Mouse (Mus musculus) limb, embryonic 14.5 days (tissue): ENCODE data around the gene Mrpl23. TPM values are rescaled to one million over a fixed set of nuclear protein-coding genes. Genes with fewer than 3 reads are reported as not detected.
A peak's percentile ranks its signal among the peaks of the same experiment; 100 is the strongest.

Experiments used
- ATAC-seq: fragments of 200-750 bp; cut with Nextera tagmentation; 2 replicates; pipeline ENCODE4 v1.8.0; 2017; ENCODE audit warnings: low read depth, moderate number of reproducible peaks, moderate TSS enrichment; ENCODE audit not compliant: low FRiP score
- DNase-seq: peaks from one replicate; pipeline ENCODE4 v3.0.0-alpha.2; 2015; ENCODE audit warnings: low spot score
- H3K27ac ChIP-seq: fragments of 300-500 bp; sonication (generic); replicated peaks from 2 replicates; pipeline ENCODE4 v1.5.1; 2014; ENCODE audit warnings: low read depth, mild to moderate bottlenecking, low read length, moderate library complexity, mixed read lengths
- H3K27me3 ChIP-seq: fragments of 300-500 bp; sonication (generic); 2 replicates; pipeline ENCODE4 v1.6.1; 2014; ENCODE audit warnings: low read length, mixed read lengths; ENCODE audit not compliant: control insufficient read depth, insufficient read depth
- H3K36me3 ChIP-seq: fragments of 300-500 bp; sonication (generic); 2 replicates; pipeline ENCODE4 v1.6.1; 2014; ENCODE audit warnings: mild to moderate bottlenecking, low read length, moderate library complexity, mixed read lengths; ENCODE audit not compliant: control insufficient read depth, insufficient read depth
- H3K4me1 ChIP-seq: fragments of 300-500 bp; sonication (generic); 2 replicates; pipeline ENCODE4 v1.6.1; 2014; ENCODE audit warnings: antibody characterized with exemption, low read length, mixed read lengths; ENCODE audit not compliant: control insufficient read depth, insufficient read depth
- H3K4me2 ChIP-seq: fragments of 300-500 bp; sonication (generic); replicated peaks from 2 replicates; pipeline ENCODE4 v1.6.1; 2014; ENCODE audit warnings: low read depth, mild to moderate bottlenecking, low read length, moderate library complexity; ENCODE audit not compliant: severe bottlenecking
- H3K4me3 ChIP-seq: fragments of 300-500 bp; sonication (generic); replicated peaks from 2 replicates; pipeline ENCODE4 v1.5.1; 2014; ENCODE audit warnings: low read length
- H3K9ac ChIP-seq: fragments of 300-500 bp; sonication (generic); 2 replicates; pipeline ENCODE4 v1.6.1; 2014; ENCODE audit warnings: mild to moderate bottlenecking, low read depth, low read length, moderate library complexity; ENCODE audit not compliant: severe bottlenecking
- H3K9me3 ChIP-seq: fragments of 300-500 bp; sonication (generic); 2 replicates; pipeline ENCODE4 v1.6.1; 2016; ENCODE audit warnings: low read length; ENCODE audit not compliant: control insufficient read depth
- POLR2A ChIP-seq: fragments of 200-500 bp; IDR thresholded peaks from 2 replicates; pipeline ENCODE4 v1.8.0; 2012; ENCODE audit warnings: inconsistent platforms, mild to moderate bottlenecking, moderate library complexity, borderline replicate concordance; ENCODE audit not compliant: insufficient read depth, insufficient read length; ENCODE audit errors: extremely low read depth
- WGBS: fragments of 180-500 bp; shearing (Covaris S2); extraction: QIAGEN DNeasy Blood & Tissue Kit; methylation state at CpG from one replicate; pipeline ENCODE4 v1.1.7; 2014; 5-methylcytosine and 5-hydroxymethylcytosine counted together
- polyA plus RNA-seq, 2 experiments: library from polyadenylated mRNA; depleted of rRNA in 1 of 2; stranded (reverse) in 1 of 2; unstranded in 1 of 2; fragments of >200 nt; fragmentation: Nextera tagmentation in 1 of 2; extraction: Ambion mirVana in 1 of 2; gene quantifications; 2 replicates each; pipeline versions ENCODE4 v1.2.1 to v1.2.3; 2012 to 2014

The Mrpl23 gene
- polyA plus RNA-seq, 2 experiments, result 30.0 to 94.6 TPM

DNA sequence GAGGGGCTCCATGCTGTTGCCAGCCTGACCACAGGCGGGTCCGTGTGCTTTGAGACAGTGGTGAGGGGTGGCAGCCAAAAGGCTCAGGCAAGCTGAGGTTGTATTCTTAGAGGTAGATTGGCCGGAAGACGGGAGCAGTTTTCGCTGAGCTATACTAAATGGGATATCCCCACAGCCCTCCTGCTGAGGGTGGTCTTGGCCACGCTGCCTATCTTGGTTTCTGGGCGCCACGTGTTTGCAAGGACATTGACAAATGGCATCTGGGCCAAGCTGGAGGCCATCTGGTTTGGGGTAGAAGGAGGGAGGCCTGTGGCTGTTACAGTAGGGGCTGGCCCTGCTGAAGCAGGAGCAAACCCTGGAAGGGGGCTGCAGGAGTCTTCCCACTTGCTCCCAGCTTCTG, 39.0 kb upstream of the Mrpl23 start:
- 0 out of 2 replicates have a peak, but pooled peaks have one; percentile 14 for ATAC-seq
- DNase-seq, result no peak
- Histone ChIP-seq H3K27me3 (no peaks in the 10 kb centered on the region), H3K36me3 (peaks cover 40% of the 10 kb centered on the region), H3K4me3 (no peak overlapping the region), H3K9me3 (no peaks in the 10 kb centered on the region), H3K4me2 (no peak overlapping the region), H3K9ac (no peak overlapping the region), H3K4me1 (peaks cover 3% of the 10 kb centered on the region; the same call in 1 of the 2 replicates), H3K27ac (peak overlapping the region; percentile 38; the same call in 1 of the 2 replicates)
- 45% methylated on average over 8 of the region's 8 CpGs for WGBS
- TF ChIP-seq POLR2A, result no peak

DNA sequence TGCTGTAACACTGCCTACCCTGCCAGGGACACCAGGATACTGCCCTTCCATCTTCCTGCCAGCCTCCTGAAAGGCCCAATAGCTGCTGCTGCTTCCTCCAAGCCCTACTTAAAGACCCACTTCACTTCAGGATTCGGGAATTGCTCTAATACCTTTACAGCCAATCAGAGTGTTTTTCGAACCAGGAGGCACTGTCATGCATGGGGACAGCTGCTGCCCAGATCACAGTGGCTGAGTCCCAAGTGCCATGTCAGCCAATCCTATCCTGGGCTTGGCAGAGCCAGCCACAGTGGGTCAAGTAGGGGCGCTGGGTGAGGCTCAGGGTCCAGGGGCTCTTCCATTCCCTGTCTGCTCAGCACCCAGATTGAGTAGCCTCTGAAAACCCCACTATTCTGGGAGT, 36.3 kb upstream of the Mrpl23 start:
- DNase-seq (no peak), ATAC-seq (no peak)
- WGBS, result 72% methylated on average over 3 of the region's 3 CpGs
- no peak for TF ChIP-seq POLR2A
- no peaks in the 10 kb centered on the region for H3K9me3 ChIP-seq
- no peak overlapping the region for H3K4me2 ChIP-seq
- no peak overlapping the region for H3K9ac ChIP-seq
- H3K4me1 ChIP-seq, result 0 out of 2 replicates have a peak, but pooled peaks cover 3% of the 10 kb centered on the region
- H3K27me3 ChIP-seq, result no peaks in the 10 kb centered on the region
- H3K4me3 ChIP-seq, result no peak overlapping the region
- no peak overlapping the region for H3K27ac ChIP-seq
- H3K36me3 ChIP-seq, result peaks cover 16% of the 10 kb centered on the region; the same call in 1 of the 2 replicates

DNA sequence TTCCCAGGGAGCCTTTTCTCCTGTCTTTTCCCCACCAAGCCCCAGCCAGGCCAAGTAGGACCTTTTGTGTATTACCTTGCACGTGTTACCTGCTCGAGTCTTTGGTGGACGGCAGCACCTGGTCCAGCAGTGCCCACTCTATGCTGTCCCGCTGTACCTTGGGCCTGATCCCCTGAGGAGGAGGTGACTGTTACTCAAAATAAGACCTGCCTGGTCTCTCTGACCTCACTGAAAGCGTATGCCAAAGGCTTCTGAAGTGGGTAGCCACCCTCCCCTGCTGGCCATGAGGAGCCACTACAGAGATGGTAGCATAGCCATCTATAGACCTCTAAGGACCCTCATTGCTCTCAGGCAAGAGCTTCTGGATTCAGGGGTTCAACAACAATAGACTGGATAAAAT, 35.7 kb upstream of the Mrpl23 start:
- no peak overlapping the region for H3K27ac ChIP-seq
- WGBS, result 86% methylated on average over 5 of the region's 5 CpGs

DNA sequence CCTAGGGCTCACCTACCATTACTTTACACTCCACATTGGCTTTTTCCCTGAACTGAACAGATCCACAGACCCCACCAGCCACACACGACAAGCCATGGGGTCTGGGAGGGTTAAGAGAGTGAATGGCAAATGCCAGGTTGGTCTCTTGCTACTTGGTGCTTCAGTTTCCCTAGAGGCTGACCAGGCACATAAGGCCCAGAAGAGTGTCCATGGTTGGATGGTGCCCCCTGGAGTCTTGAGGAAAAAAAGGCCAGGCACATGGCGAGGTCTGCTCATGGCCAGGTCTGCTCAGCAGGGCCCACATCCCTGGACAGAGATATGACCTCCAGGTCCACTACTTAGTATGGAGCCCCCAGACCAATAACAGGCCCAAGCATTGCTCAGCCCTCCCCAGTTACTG, 34.7 kb upstream of the Mrpl23 start:
- H3K4me1 ChIP-seq, result 0 out of 2 replicates have a peak, but pooled peaks cover 3% of the 10 kb centered on the region
- 92% methylated on average over 2 of the region's 2 CpGs for WGBS
- H3K36me3 ChIP-seq, result peaks cover 4% of the 10 kb centered on the region; the same call in 1 of the 2 replicates
- no peak overlapping the region for H3K4me2 ChIP-seq
- no peak overlapping the region for H3K4me3 ChIP-seq
- no peak overlapping the region for H3K9ac ChIP-seq
- no peak for TF ChIP-seq POLR2A
- DNase-seq (no peak), ATAC-seq (no peak)
- no peaks in the 10 kb centered on the region for H3K9me3 ChIP-seq
- H3K27me3 ChIP-seq, result no peaks in the 10 kb centered on the region
- H3K27ac ChIP-seq, result no peak overlapping the region

More for the DNA sequence above, 35.7 kb upstream of the Mrpl23 start:
- no peaks in the 10 kb centered on the region for H3K9me3 ChIP-seq
- DNase-seq (no peak), ATAC-seq (no peak)
- no peak overlapping the region for H3K4me2 ChIP-seq
- H3K9ac ChIP-seq, result no peak overlapping the region
- no peaks in the 10 kb centered on the region for H3K27me3 ChIP-seq
- H3K4me1 ChIP-seq, result 0 out of 2 replicates have a peak, but pooled peaks cover 3% of the 10 kb centered on the region
- no peak for TF ChIP-seq POLR2A
- H3K4me3 ChIP-seq, result no peak overlapping the region
- peaks cover 12% of the 10 kb centered on the region; the same call in 1 of the 2 replicates for H3K36me3 ChIP-seq

DNA sequence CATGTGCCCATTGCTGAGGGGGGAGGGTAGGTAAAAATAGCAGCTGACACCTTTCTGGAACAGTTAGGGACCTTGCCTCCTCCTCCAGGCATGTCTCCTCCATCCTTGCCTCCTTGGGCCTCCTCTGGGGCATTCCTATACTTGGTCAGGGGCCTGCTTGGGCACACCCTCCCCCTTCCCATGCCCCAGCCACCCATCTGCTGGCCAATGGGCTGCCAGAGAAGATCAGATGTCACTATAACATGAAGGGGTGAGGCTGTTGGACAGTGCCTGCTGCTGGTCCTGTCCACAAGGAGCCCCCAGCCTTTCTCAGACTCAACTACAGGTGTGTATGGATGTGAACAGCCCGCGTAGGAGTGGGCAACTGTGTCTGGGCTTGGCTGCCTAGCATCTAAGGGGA, 33.9 kb upstream of the Mrpl23 start, which contains the start of gene Tnnt3:
TSS of gene Tnnt3 (plus strand) at position 262 of the 400 bp plus-strand sequence.
- Histone ChIP-seq H3K27ac (peak within 1 kb of the TSS; percentile 9; the same call in 1 of the 2 replicates), H3K4me1 (0 out of 2 replicates have a peak, but pooled peaks cover 3% of the 10 kb centered on the region), H3K9ac (no peak within 1 kb of the TSS), H3K9me3 (no peaks in the 10 kb centered on the region), H3K4me3 (no peak within 1 kb of the TSS), H3K27me3 (no peaks in the 10 kb centered on the region), H3K4me2 (no peak within 1 kb of the TSS), H3K36me3 (no peaks in the 10 kb centered on the region)
- no peak for TF ChIP-seq POLR2A
- 86% methylated on average over 2 of the region's 2 CpGs for WGBS
- no peak for ATAC-seq
- DNase-seq, result no peak
